Mouse (Mus musculus): ENCODE measurements around the gene Rtn4rl2. TPM values are rescaled to one million over a fixed set of nuclear protein-coding genes. Genes with fewer than 3 reads are reported as not detected.

The Rtn4rl2 gene
- polyA plus RNA-seq, 1 experiment from 2014 or later, result 2.1 TPM

- peaks cover 25% of the 10 kb centered on the region for H3K4me1 ChIP-seq (replicated peaks)
- H3K4me3 ChIP-seq, result no peak overlapping the region
- H3K27me3 ChIP-seq, result peaks cover 3% of the 10 kb centered on the region; the same call in 1 of the 2 replicates
- H3K4me2 ChIP-seq, result no peak overlapping the region
- H3K27ac ChIP-seq, result no peak overlapping the region
- H3K9me3 ChIP-seq (replicated peaks), result no peaks in the 10 kb centered on the region
- WGBS, result 24% methylated on average over 2 of the region's 2 CpGs
- H3K36me3 ChIP-seq, result no peaks in the 10 kb centered on the region
- H3K9ac ChIP-seq, result no peak overlapping the region
- no peak for ATAC-seq (replicated peaks; ENCODE audit: insufficient number of reproducible peaks, insufficient read depth, low FRiP score, low read depth)
These were observed 63.3 kb downstream of the Rtn4rl2 start for GRCm38 (mm10) chr2:84823237-84823636.

GRCm38 (mm10) chr2:84822552-84822951, 64.0 kb downstream of the Rtn4rl2 start, which contains the start of gene Smtnl1:
Smtnl1 (minus strand) TSS chr2:84822652.
- Histone ChIP-seq H3K9me3 (replicated peaks) (no peaks in the 10 kb centered on the region), H3K4me2 (no peak within 1 kb of the TSS), H3K27me3 (peaks cover 3% of the 10 kb centered on the region; the same call in 1 of the 2 replicates), H3K4me1 (replicated peaks) (peaks cover 18% of the 10 kb centered on the region), H3K9ac (no peak within 1 kb of the TSS), H3K27ac (no peak within 1 kb of the TSS), H3K4me3 (no peak within 1 kb of the TSS), H3K36me3 (no peaks in the 10 kb centered on the region)
- 47% methylated on average over 13 of the region's 13 CpGs for WGBS
- no peak for ATAC-seq (replicated peaks; ENCODE audit: insufficient number of reproducible peaks, insufficient read depth, low FRiP score, low read depth)

Small RNAs within 50 kb of the gene (microRNA-seq; reads per million reads assigned to microRNA genes)
- not detected for gene Gm24332

Other genes starting within 250 kb of the Rtn4rl2 start
- gene Ctnnd1, start 235.9 kb downstream of the Rtn4rl2 start, polyA plus RNA-seq (2015; fragmentation: Nextera tagmentation; extraction: Ambion mirVana), result 57.6 and 62.9 TPM in 2 replicates
- 0.10 TPM in 2 replicates for gene Btbd18, start 227.6 kb downstream of the Rtn4rl2 start, polyA plus RNA-seq (2015; fragmentation: Nextera tagmentation; extraction: Ambion mirVana)
- gene Selenoh, start 215.9 kb downstream of the Rtn4rl2 start, polyA plus RNA-seq (2015; fragmentation: Nextera tagmentation; extraction: Ambion mirVana), result 203 and 214 TPM in 2 replicates
- gene Gm28635, start 208.7 kb downstream of the Rtn4rl2 start, polyA plus RNA-seq (2015; fragmentation: Nextera tagmentation; extraction: Ambion mirVana), result not detected in 2 replicates
- 22.1 and 22.2 TPM in 2 replicates for gene Med19, start 208.3 kb downstream of the Rtn4rl2 start, polyA plus RNA-seq (2015; fragmentation: Nextera tagmentation; extraction: Ambion mirVana)
- gene Tmx2, start 207.6 kb downstream of the Rtn4rl2 start, polyA plus RNA-seq (2015; fragmentation: Nextera tagmentation; extraction: Ambion mirVana), result 156 and 158 TPM in 2 replicates
- gene Zdhhc5, start 171.5 kb downstream of the Rtn4rl2 start, polyA plus RNA-seq (2015; fragmentation: Nextera tagmentation; extraction: Ambion mirVana), result 20.2 and 22.4 TPM in 2 replicates
- 12.8 and 18.6 TPM in 2 replicates for gene Clp1, start 159.4 kb downstream of the Rtn4rl2 start, polyA plus RNA-seq (2015; fragmentation: Nextera tagmentation; extraction: Ambion mirVana)
- 3.0 and 3.8 TPM in 2 replicates for gene Ypel4, start 152.7 kb downstream of the Rtn4rl2 start, polyA plus RNA-seq (2015; fragmentation: Nextera tagmentation; extraction: Ambion mirVana)
- 5.1 and 5.3 TPM in 2 replicates for gene Gm19426, start 143.1 kb downstream of the Rtn4rl2 start, polyA plus RNA-seq (2015; fragmentation: Nextera tagmentation; extraction: Ambion mirVana)
- gene Serping1, start 111.3 kb downstream of the Rtn4rl2 start, polyA plus RNA-seq (2015; fragmentation: Nextera tagmentation; extraction: Ambion mirVana), result 45.2 and 53.2 TPM in 2 replicates
- 128 and 145 TPM in 2 replicates for gene Ube2l6, start 87.9 kb downstream of the Rtn4rl2 start, polyA plus RNA-seq (2015; fragmentation: Nextera tagmentation; extraction: Ambion mirVana)
- 0.25 and 0.38 TPM in 2 replicates for gene Smtnl1, start 64.1 kb downstream of the Rtn4rl2 start, polyA plus RNA-seq (2015; fragmentation: Nextera tagmentation; extraction: Ambion mirVana)
- gene Timm10, start 59.7 kb downstream of the Rtn4rl2 start, polyA plus RNA-seq (2015; fragmentation: Nextera tagmentation; extraction: Ambion mirVana), result 76.6 TPM in 2 replicates
- gene Slc43a1, start 47.9 kb downstream of the Rtn4rl2 start, polyA plus RNA-seq (2015; fragmentation: Nextera tagmentation; extraction: Ambion mirVana), result 8.6 and 11.5 TPM in 2 replicates
- 35.8 and 40.8 TPM in 2 replicates for gene Slc43a3, start 49.9 kb upstream of the Rtn4rl2 start, polyA plus RNA-seq (2015; fragmentation: Nextera tagmentation; extraction: Ambion mirVana)
- 0.35 and 0.57 TPM in 2 replicates for gene Prg2, start 93.8 kb upstream of the Rtn4rl2 start, polyA plus RNA-seq (2015; fragmentation: Nextera tagmentation; extraction: Ambion mirVana)
- not detected in 2 replicates for gene Prg3, start 101.5 kb upstream of the Rtn4rl2 start, polyA plus RNA-seq (2015; fragmentation: Nextera tagmentation; extraction: Ambion mirVana)
- gene Ssrp1, start 150.5 kb upstream of the Rtn4rl2 start, polyA plus RNA-seq (2015; fragmentation: Nextera tagmentation; extraction: Ambion mirVana), result 104 and 141 TPM in 2 replicates
- gene P2rx3, start 150.8 kb upstream of the Rtn4rl2 start, polyA plus RNA-seq (2015; fragmentation: Nextera tagmentation; extraction: Ambion mirVana), result 0.33 and 0.68 TPM in 2 replicates
- 23.9 and 31.7 TPM in 2 replicates for gene Tnks1bp1, start 161.3 kb upstream of the Rtn4rl2 start, polyA plus RNA-seq (2015; fragmentation: Nextera tagmentation; extraction: Ambion mirVana)
- gene Aplnr, start 249.5 kb upstream of the Rtn4rl2 start, polyA plus RNA-seq (2015; fragmentation: Nextera tagmentation; extraction: Ambion mirVana), result 36.0 and 47.7 TPM in 2 replicates

All from heart, embryonic 15.5 days (tissue).